Mouse (Mus musculus) megakaryocyte-erythroid progenitor cell, adult 5 weeks (primary cell): ENCODE measurements around the gene Fbxl16. TPM values are rescaled to one million over a fixed set of nuclear protein-coding genes. Genes with fewer than 3 reads are reported as not detected.

Experiments
- polyA plus RNA-seq: library from polyadenylated mRNA; stranded (reverse); fragments of >175 nt; gene quantifications from 2 replicates; pipeline ENCODE4 v1.2.3, GENCODE M21; 2012

Fbxl16 gene
- polyA plus RNA-seq, 1 experiment, result 0.13 TPM

Other genes starting within 250 kb of the Fbxl16 start
- 0.63 and 1.7 TPM in 2 replicates for gene Sox8, start 238.4 kb upstream of the Fbxl16 start, polyA plus RNA-seq
- 37.2 and 46.2 TPM in 2 replicates for gene Lmf1, start 230.0 kb upstream of the Fbxl16 start, polyA plus RNA-seq
- not detected in 2 replicates for gene Gng13, start 91.9 kb upstream of the Fbxl16 start, polyA plus RNA-seq
- 62.0 and 75.4 TPM in 2 replicates for gene Chtf18, start 81.7 kb upstream of the Fbxl16 start, polyA plus RNA-seq
- gene Rpusd1, start 81.4 kb upstream of the Fbxl16 start, polyA plus RNA-seq, result 29.2 and 34.8 TPM in 2 replicates
- 0.04 TPM in 1 of 2 replicates, not detected in the other for gene Mslnl, start 73.0 kb upstream of the Fbxl16 start, polyA plus RNA-seq
- gene Msln, start 54.7 kb upstream of the Fbxl16 start, polyA plus RNA-seq, result not detected in 2 replicates
- gene Narfl, start 35.3 kb upstream of the Fbxl16 start, polyA plus RNA-seq, result 19.6 and 19.7 TPM in 2 replicates
- gene Haghl, start 23.4 kb upstream of the Fbxl16 start, polyA plus RNA-seq, result 28.8 and 33.6 TPM in 2 replicates
- 0.11 TPM in 1 of 2 replicates, not detected in the other for gene Ccdc78, start 22.5 kb upstream of the Fbxl16 start, polyA plus RNA-seq
- 40.2 and 41.6 TPM in 2 replicates for gene Fam173a, start 16.2 kb upstream of the Fbxl16 start, polyA plus RNA-seq
- not detected in 2 replicates for gene AC134908.4, start 13.4 kb upstream of the Fbxl16 start, polyA plus RNA-seq
- 132 and 135 TPM in 2 replicates for gene Metrn, start 11.9 kb upstream of the Fbxl16 start, polyA plus RNA-seq
- gene Wdr24, start 14.5 kb downstream of the Fbxl16 start, polyA plus RNA-seq, result 8.2 and 8.6 TPM in 2 replicates
- 9.7 and 11.1 TPM in 2 replicates for gene Jmjd8, start 19.8 kb downstream of the Fbxl16 start, polyA plus RNA-seq
- 153 and 162 TPM in 2 replicates for gene Stub1, start 24.3 kb downstream of the Fbxl16 start, polyA plus RNA-seq
- 2.0 and 2.5 TPM in 2 replicates for gene Rhbdl1, start 28.2 kb downstream of the Fbxl16 start, polyA plus RNA-seq
- 9.8 and 11.1 TPM in 2 replicates for gene Gm20683, start 32.7 kb downstream of the Fbxl16 start, polyA plus RNA-seq
- gene Rhot2, start 35.8 kb downstream of the Fbxl16 start, polyA plus RNA-seq, result 116 and 144 TPM in 2 replicates
- 25.5 and 31.2 TPM in 2 replicates for gene Wdr90, start 52.4 kb downstream of the Fbxl16 start, polyA plus RNA-seq
- gene Mcrip2, start 59.7 kb downstream of the Fbxl16 start, polyA plus RNA-seq, result 137 and 165 TPM in 2 replicates
- 49.6 and 51.3 TPM in 2 replicates for gene Mettl26, start 66.0 kb downstream of the Fbxl16 start, polyA plus RNA-seq
- 3.7 and 7.4 TPM in 2 replicates for gene Wfikkn1, start 71.8 kb downstream of the Fbxl16 start, polyA plus RNA-seq
- gene Rab40c, start 110.6 kb downstream of the Fbxl16 start, polyA plus RNA-seq, result 11.1 and 12.9 TPM in 2 replicates
- gene Pigq, start 135.9 kb downstream of the Fbxl16 start, polyA plus RNA-seq, result 135 and 143 TPM in 2 replicates
- gene Nhlrc4, start 135.9 kb downstream of the Fbxl16 start, polyA plus RNA-seq, result 0.50 TPM in 1 of 2 replicates, not detected in the other
- 0.02 and 0.04 TPM in 2 replicates for gene A930017K11Rik, start 143.5 kb downstream of the Fbxl16 start, polyA plus RNA-seq
- 46.0 and 55.2 TPM in 2 replicates for gene Capn15, start 176.7 kb downstream of the Fbxl16 start, polyA plus RNA-seq